Mouse (Mus musculus): ENCODE results near the gene Rftn2. TPM values are rescaled to one million over a fixed set of nuclear protein-coding genes. Genes with fewer than 3 reads are reported as not detected.

Gene Rftn2
- polyA plus RNA-seq, 1 experiment = 1.6 TPM

DNA sequence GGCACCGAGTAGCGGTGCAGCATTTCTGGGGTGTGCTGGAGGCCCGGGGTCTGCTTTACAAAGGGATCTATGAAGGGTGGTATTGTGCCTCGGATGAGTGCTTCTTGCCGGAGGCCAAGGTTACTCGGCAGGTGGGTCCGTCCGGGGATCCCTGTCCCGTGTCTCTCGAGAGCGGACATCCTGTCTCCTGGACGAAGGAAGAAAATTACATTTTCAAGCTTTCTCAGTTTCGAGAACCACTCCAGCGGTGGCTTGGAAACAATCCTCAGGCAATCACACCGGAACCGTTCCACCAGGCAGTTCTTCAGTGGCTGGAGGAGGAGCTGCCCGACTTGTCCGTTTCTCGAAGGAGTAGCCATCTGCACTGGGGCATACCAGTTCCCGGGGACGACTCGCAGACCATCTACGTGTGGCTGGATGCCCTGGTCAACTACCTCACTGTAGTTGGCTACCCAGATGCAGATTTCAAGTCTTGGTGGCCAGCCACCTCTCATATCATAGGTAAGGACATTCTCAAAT is 11.1 kb upstream of the Rftn2 start:
- Histone ChIP-seq H3K27me3 (ENCODE audit: control insufficient read depth, insufficient read depth, low read length) (no peaks in the 10 kb centered on the region), H3K4me3 (ENCODE audit: extremely low read depth, insufficient read depth, insufficient read length) (peak overlapping the region; percentile 79), H3K36me3 (ENCODE audit: control insufficient read depth, insufficient read depth, low read length) (no peaks in the 10 kb centered on the region), H3K4me1 (ENCODE audit: control insufficient read depth, insufficient read depth, insufficient read length) (peaks cover 4% of the 10 kb centered on the region), H3K27ac (ENCODE audit: insufficient read depth, low read length) (peak overlapping the region; percentile 77)
- WGBS = under 1% methylated on average over 23 of the region's 23 CpGs
- TF ChIP-seq POLR2A (IDR thresholded peaks at IDR 0.05; ENCODE audit: low read depth, low read length) = no peak
- TF ChIP-seq CTCF (IDR thresholded peaks at IDR 0.05; ENCODE audit: extremely low read depth, insufficient read depth, insufficient read length, insufficient replicate concordance) = no peak
- DNase-seq (ENCODE audit: low read depth in 1 of 2, low spot score in 2 of 2) = no peak

DNA sequence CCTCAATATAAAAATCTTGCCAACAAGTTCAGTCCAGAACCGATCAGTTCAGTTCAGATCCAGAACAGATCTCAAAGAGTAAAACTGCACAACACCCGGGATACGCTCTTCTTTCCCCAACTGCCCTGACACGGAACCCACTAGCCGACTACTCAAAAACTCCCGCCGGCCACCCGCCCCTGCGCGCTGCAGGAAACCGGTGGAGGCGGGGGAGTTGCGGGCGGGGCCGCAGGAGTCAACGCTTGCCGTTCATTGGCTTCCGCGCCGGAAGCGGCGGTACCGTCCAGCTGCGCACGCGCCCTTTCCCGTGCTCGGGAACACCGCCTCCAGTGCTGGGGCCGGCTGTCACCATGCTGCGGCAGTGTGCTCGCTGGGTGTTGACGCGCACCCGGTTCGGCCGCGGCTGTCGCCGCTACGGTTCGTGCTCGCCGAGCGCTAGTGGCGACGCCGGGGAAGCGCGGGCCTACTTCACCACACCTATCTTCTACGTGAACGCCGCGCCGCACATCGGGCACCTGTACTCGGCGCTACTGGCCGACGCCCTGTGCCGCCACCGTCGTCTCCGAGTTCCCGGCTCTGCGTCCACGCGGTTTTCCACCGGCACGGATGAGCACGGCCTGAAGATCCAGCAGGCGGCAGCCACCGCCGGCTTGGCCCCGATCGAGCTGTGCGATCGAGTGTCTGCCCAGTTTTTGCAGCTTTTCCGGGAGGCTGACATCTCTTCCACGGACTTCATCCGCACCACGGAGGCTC is 10.5 kb upstream of the Rftn2 start, which contains the start of gene Mars2:
Gene Mars2, plus strand, starts transcription at position 288 of the 753 bp plus-strand sequence.
- DNase-seq (ENCODE audit: low read depth in 1 of 2, low spot score in 2 of 2) = peak; percentile 85 to 97
- TF ChIP-seq CTCF (IDR thresholded peaks at IDR 0.05; ENCODE audit: extremely low read depth, insufficient read depth, insufficient read length, insufficient replicate concordance) (no peak), POLR2A (IDR thresholded peaks at IDR 0.05; ENCODE audit: low read depth, low read length) (peak; percentile 88)
- Histone ChIP-seq H3K4me3 (ENCODE audit: extremely low read depth, insufficient read depth, insufficient read length) (peak within 1 kb of the TSS; percentile 79), H3K36me3 (ENCODE audit: control insufficient read depth, insufficient read depth, low read length) (no peaks in the 10 kb centered on the region), H3K27me3 (ENCODE audit: control insufficient read depth, insufficient read depth, low read length) (no peaks in the 10 kb centered on the region), H3K27ac (ENCODE audit: insufficient read depth, low read length) (peak within 1 kb of the TSS; percentile 77), H3K4me1 (ENCODE audit: control insufficient read depth, insufficient read depth, insufficient read length) (peaks cover 4% of the 10 kb centered on the region)
- under 1% methylated on average over 82 of the region's 82 CpGs for WGBS

DNA sequence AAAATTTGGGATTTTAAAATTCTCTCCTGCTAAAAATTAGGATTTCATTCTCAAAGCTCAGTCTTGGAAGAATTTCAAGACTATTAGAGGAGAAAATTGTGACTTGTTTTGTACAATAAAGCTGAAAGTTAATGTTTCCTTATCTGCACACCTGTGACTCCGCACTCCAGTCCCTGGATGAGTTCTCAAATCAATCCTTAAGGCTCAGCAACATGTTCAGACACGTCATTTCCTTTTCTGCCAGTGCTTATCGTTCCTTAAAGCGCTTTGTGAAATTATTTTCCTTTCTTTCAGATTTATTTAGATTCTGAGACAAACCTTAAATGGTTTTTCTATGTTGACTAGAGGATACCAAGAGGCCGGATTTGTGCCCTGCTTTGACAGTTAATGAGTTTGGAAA is 9.9 kb upstream of the Rftn2 start:
- Histone ChIP-seq H3K4me1 (ENCODE audit: control insufficient read depth, insufficient read depth, insufficient read length) (peaks cover 4% of the 10 kb centered on the region), H3K27me3 (ENCODE audit: control insufficient read depth, insufficient read depth, low read length) (no peaks in the 10 kb centered on the region), H3K27ac (ENCODE audit: insufficient read depth, low read length) (no peak overlapping the region), H3K4me3 (ENCODE audit: extremely low read depth, insufficient read depth, insufficient read length) (no peak overlapping the region), H3K36me3 (ENCODE audit: control insufficient read depth, insufficient read depth, low read length) (no peaks in the 10 kb centered on the region)
- no peak for DNase-seq (ENCODE audit: low read depth in 1 of 2, low spot score in 2 of 2)
- TF ChIP-seq CTCF (IDR thresholded peaks at IDR 0.05; ENCODE audit: extremely low read depth, insufficient read depth, insufficient read length, insufficient replicate concordance) = no peak
- no peak for TF ChIP-seq POLR2A (IDR thresholded peaks at IDR 0.05; ENCODE audit: low read depth, low read length)
- WGBS = 25% methylated on average over 5 of the region's 5 CpGs

DNA sequence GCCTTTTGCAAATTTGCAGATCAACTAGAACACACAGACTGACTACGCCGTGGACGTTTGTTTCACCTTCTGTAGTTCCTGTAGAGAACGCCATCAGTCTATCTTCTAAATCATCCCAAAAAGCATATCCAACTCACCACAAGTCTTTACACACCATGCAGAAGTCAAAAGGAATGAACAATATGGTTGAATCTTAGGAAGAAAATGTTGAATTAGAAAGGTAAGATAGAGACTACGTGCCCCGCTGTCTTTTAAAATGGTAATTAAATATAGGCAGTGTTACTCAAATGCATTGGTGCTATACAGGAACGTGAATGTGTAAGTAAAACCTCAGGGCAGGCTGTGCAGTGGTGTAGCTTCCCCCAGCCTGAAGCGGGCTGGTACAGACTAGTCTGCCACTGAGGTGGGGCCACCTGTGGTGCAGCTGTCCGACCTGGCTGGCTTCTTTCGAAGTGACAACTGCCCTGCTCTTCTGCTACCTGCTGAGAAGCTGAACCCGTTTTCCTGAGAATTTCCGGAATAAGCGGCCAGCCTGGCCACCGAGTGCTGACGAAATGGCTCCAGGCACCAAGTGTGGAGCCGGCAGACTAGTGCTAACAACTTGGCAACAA is 8.4 kb upstream of the Rftn2 start:
- Histone ChIP-seq H3K36me3 (ENCODE audit: control insufficient read depth, insufficient read depth, low read length) (no peaks in the 10 kb centered on the region), H3K27ac (ENCODE audit: insufficient read depth, low read length) (no peak overlapping the region), H3K27me3 (ENCODE audit: control insufficient read depth, insufficient read depth, low read length) (no peaks in the 10 kb centered on the region), H3K4me1 (ENCODE audit: control insufficient read depth, insufficient read depth, insufficient read length) (no peaks in the 10 kb centered on the region; the same call in none of the 2 replicates), H3K4me3 (ENCODE audit: extremely low read depth, insufficient read depth, insufficient read length) (no peak overlapping the region)
- 75% methylated on average over 16 of the region's 16 CpGs for WGBS
- DNase-seq (ENCODE audit: low read depth in 1 of 2, low spot score in 2 of 2) = no peak
- TF ChIP-seq CTCF (IDR thresholded peaks at IDR 0.05; ENCODE audit: extremely low read depth, insufficient read depth, insufficient read length, insufficient replicate concordance) (no peak), POLR2A (IDR thresholded peaks at IDR 0.05; ENCODE audit: low read depth, low read length) (no peak)

DNA sequence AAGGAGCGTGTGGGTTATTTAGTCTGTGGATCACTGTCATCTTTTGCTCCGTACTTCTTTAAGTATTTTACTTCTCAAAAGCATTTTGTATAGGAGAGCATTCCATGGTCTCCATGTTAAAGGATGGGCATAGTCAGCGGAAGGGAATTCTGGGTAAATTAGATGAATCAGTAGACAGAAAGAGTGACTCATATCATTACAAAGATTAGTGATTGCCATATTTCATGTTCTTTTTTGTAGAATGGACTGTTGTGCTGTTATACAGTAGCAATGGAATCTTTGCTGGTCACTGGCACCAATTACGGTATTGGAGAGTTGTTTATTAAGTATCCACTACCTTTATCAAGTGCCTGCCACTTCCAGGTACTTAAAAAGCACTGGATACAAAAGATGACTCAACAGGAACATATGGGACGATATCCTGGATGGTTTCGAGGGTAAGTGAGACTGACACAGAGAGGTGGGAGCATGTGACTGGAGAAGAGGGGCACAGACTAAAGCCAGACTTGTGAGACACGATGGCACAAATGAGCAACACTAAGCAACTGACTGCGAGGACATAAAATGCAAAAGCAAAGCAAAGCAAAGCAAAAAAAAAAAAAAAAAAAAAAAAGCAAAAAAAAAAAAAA is 1.8 kb upstream of the Rftn2 start:
- WGBS = 91% methylated on average over 8 of the region's 8 CpGs
- H3K4me1 ChIP-seq (ENCODE audit: control insufficient read depth, insufficient read depth, insufficient read length) = no peaks in the 10 kb centered on the region; the same call in 1 of the 2 replicates
- TF ChIP-seq CTCF (IDR thresholded peaks at IDR 0.05; ENCODE audit: extremely low read depth, insufficient read depth, insufficient read length, insufficient replicate concordance) = no peak
- TF ChIP-seq POLR2A (IDR thresholded peaks at IDR 0.05; ENCODE audit: low read depth, low read length) = no peak
- H3K4me3 ChIP-seq (ENCODE audit: extremely low read depth, insufficient read depth, insufficient read length) = no peak overlapping the region
- H3K27ac ChIP-seq (ENCODE audit: insufficient read depth, low read length) = no peak overlapping the region
- no peak for DNase-seq (ENCODE audit: low read depth in 1 of 2, low spot score in 2 of 2)
- H3K27me3 ChIP-seq (ENCODE audit: control insufficient read depth, insufficient read depth, low read length) = peaks cover 1% of the 10 kb centered on the region; the same call in 1 of the 2 replicates
- no peaks in the 10 kb centered on the region for H3K36me3 ChIP-seq (ENCODE audit: control insufficient read depth, insufficient read depth, low read length)

DNA sequence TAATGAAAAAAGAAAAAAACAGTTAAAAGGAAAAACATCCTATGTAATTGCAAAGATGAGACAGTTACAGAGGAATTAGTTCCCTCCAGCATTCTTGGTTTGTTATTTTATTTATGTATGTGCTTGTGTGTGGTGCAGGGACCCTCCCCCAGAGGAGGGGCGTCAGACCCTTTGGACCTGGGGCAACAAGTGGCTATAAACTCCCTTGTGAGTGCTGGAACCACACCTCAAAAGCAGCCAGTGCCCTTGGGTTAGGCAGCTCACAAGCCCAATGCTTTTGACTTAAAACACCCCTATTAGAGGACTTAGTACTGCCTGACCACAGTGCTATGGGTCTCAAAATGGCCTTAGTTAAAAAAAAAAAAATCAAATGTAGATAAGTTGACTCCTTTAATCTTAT is 794 bp upstream of the Rftn2 start:
- no peaks in the 10 kb centered on the region; the same call in 1 of the 2 replicates for H3K4me1 ChIP-seq (ENCODE audit: control insufficient read depth, insufficient read depth, insufficient read length)
- H3K27me3 ChIP-seq (ENCODE audit: control insufficient read depth, insufficient read depth, low read length) = peaks cover 1% of the 10 kb centered on the region; the same call in 1 of the 2 replicates
- no peak overlapping the region for H3K27ac ChIP-seq (ENCODE audit: insufficient read depth, low read length)
- WGBS = 43% methylated on average over 1 of the region's 1 CpGs
- no peak for TF ChIP-seq POLR2A (IDR thresholded peaks at IDR 0.05; ENCODE audit: low read depth, low read length)
- TF ChIP-seq CTCF (IDR thresholded peaks at IDR 0.05; ENCODE audit: extremely low read depth, insufficient read depth, insufficient read length, insufficient replicate concordance) = no peak
- no peak for DNase-seq (ENCODE audit: low read depth in 1 of 2, low spot score in 2 of 2)
- H3K4me3 ChIP-seq (ENCODE audit: extremely low read depth, insufficient read depth, insufficient read length) = no peak overlapping the region
- no peaks in the 10 kb centered on the region for H3K36me3 ChIP-seq (ENCODE audit: control insufficient read depth, insufficient read depth, low read length)
